Mouse (Mus musculus): ENCODE results near the gene Ap1ar.

DNA sequence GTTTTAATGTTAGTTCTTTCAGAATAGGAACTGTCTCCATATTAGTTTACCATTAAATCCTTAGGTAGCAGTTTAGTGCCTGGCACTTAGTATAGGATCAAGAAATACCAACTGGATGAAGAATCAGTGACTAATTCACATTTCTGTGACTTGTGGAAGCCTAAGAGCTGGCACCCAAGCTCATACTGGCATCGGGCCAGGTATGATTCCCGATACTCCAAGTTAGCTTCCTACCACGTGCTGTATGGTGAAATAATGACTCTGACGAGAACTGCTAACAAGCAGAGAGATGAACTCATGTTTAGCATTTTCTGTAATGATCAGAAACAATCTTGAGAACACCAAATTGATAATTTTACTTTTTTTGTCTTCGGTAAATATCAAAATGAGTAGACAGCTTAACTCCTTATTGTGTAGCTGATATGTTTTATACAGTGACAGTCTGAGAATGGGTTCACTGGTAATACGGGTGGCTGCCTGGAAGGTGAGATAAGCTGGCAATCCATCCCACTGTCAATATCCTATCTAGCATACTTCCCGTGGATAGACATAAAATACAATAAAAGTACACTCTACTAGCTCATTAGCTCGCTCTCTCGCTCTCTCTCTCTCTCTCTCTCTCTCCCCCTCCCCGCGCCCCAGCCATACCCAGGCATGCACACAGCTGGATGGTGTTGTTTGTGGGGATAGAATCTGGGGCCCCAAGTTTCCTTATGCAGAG is 10.9 kb upstream of the Ap1ar start:
- TF ChIP-seq MYOG (IDR thresholded peaks at IDR 0.05; ENCODE audit: control insufficient read depth in 1 of 3, insufficient read depth in 1 of 3, insufficient read length in 2 of 3, low read depth in 2 of 3) (no peak), CEBPB (IDR thresholded peaks at IDR 0.05; ENCODE audit: insufficient read depth, poor library complexity, severe bottlenecking) (no peak), MAX (IDR thresholded peaks at IDR 0.05; ENCODE audit: low read depth) (no peak), E2F4 (IDR thresholded peaks at IDR 0.05; ENCODE audit: insufficient read depth) (no peak), MYOD1 (IDR thresholded peaks at IDR 0.05; ENCODE audit: control insufficient read depth in 1 of 3, insufficient read length in 2 of 3, low read depth in 2 of 3) (no peak), POLR2A (IDR thresholded peaks at IDR 0.05; ENCODE audit: insufficient read length, low read depth) (no peak)
